Mouse (Mus musculus) colon, adult 2 months (tissue): ENCODE results near the gene Catsper3. TPM values are rescaled to one million over a fixed set of nuclear protein-coding genes. Genes with fewer than 3 reads are reported as not detected.

Experiments
- polyA plus RNA-seq: library from polyadenylated mRNA; depleted of rRNA; stranded (reverse); fragments of >200 nt; gene quantifications from 2 replicates; pipeline ENCODE4 v1.2.3, GENCODE M21; 2012; rRNA removed

Catsper3 gene
- polyA plus RNA-seq = not detected in 2 replicates

GRCm38 (mm10) chr13:55784268-55784667, at the start of gene Catsper3:
Catsper3 (plus strand) TSS chr13:55784568.

GRCm38 (mm10) chr13:55836142-55836625, 51.8 kb downstream of the Catsper3 start, which contains the start of gene Pitx1:
Pitx1 (minus strand) TSS chr13:55836192.

Other genes with a start within 250 kb of the Catsper3 start
- gene Ddx41, start 247.9 kb upstream of the Catsper3 start, polyA plus RNA-seq = 66.3 and 71.4 TPM in 2 replicates
- gene Fam193b, start 213.4 kb upstream of the Catsper3 start, polyA plus RNA-seq = 87.1 and 98.0 TPM in 2 replicates
- 65.8 and 80.9 TPM in 2 replicates for gene Tmed9, start 210.8 kb upstream of the Catsper3 start, polyA plus RNA-seq
- 26.1 and 27.8 TPM in 2 replicates for gene B4galt7, start 184.7 kb upstream of the Catsper3 start, polyA plus RNA-seq
- gene Caml, start 161.6 kb upstream of the Catsper3 start, polyA plus RNA-seq = 13.5 and 15.2 TPM in 2 replicates
- 7.7 and 7.9 TPM in 2 replicates for gene Ddx46, start 149.5 kb upstream of the Catsper3 start, polyA plus RNA-seq
- 14.3 and 17.9 TPM in 2 replicates for gene B230219D22Rik, start 91.4 kb upstream of the Catsper3 start, polyA plus RNA-seq
- 41.7 and 46.7 TPM in 2 replicates for gene Txndc15, start 69.9 kb upstream of the Catsper3 start, polyA plus RNA-seq
- gene Pcbd2, start 57.2 kb upstream of the Catsper3 start, polyA plus RNA-seq = 18.6 and 34.2 TPM in 2 replicates
- 41.9 and 52.7 TPM in 2 replicates for gene Pitx1, start 51.6 kb downstream of the Catsper3 start, polyA plus RNA-seq